Mouse (Mus musculus) forebrain, postnatal 0 days (tissue): Measurements from ENCODE around the gene Gprin3. TPM values are rescaled to one million over a fixed set of nuclear protein-coding genes. Genes with fewer than 3 reads are reported as not detected.

Experiments
- ATAC-seq: fragments of 200-750 bp; cut with Nextera tagmentation; 2 replicates; pipeline ENCODE4 v1.8.0; 2017; ENCODE audit warnings: mild to moderate bottlenecking, moderate library complexity
- DNase-seq: peaks from one replicate; pipeline ENCODE4 v3.0.0-alpha.2; 2015
- H3K27ac ChIP-seq: fragments of 300-500 bp; sonication (generic); 2 replicates; pipeline ENCODE4 v1.5.1; 2014; ENCODE audit warnings: low read depth, mild to moderate bottlenecking, antibody characterized with exemption, low read length, moderate library complexity, mixed read lengths
- H3K27me3 ChIP-seq: fragments of 300-500 bp; sonication (generic); 2 replicates; pipeline ENCODE4 v1.6.1; 2014; ENCODE audit warnings: mild to moderate bottlenecking, low read length, mixed read lengths; ENCODE audit not compliant: insufficient read depth
- H3K36me3 ChIP-seq: fragments of 300-500 bp; sonication (generic); 2 replicates; pipeline ENCODE4 v1.6.1; 2014; ENCODE audit warnings: mild to moderate bottlenecking, moderate library complexity; ENCODE audit not compliant: insufficient read depth
- H3K4me1 ChIP-seq: fragments of 300-500 bp; sonication (generic); 2 replicates; pipeline ENCODE4 v1.6.1; 2014; ENCODE audit warnings: antibody characterized with exemption; ENCODE audit not compliant: insufficient read depth
- H3K4me2 ChIP-seq: fragments of 300-500 bp; sonication (generic); 2 replicates; pipeline ENCODE4 v1.6.1; 2014; ENCODE audit warnings: low read depth, mild to moderate bottlenecking, moderate library complexity
- H3K4me3 ChIP-seq: fragments of 300-500 bp; sonication (generic); 2 replicates; pipeline ENCODE4 v1.5.1; 2014; ENCODE audit warnings: low read depth, low read length, mixed read lengths
- H3K9ac ChIP-seq: fragments of 300-500 bp; sonication (generic); 2 replicates; pipeline ENCODE4 v1.6.1; 2014; ENCODE audit warnings: mild to moderate bottlenecking
- H3K9me3 ChIP-seq: fragments of 300-500 bp; sonication (generic); 2 replicates; pipeline ENCODE4 v1.6.1; 2016; ENCODE audit warnings: low read length
- CTCF ChIP-seq: sonication (generic); IDR thresholded peaks from 2 replicates; pipeline ENCODE4 v1.5.1; 2016; ENCODE audit warnings: antibody characterized with exemption, control low read depth, low read depth
- WGBS: fragments of 180-500 bp; shearing (Covaris S2); extraction: QIAGEN DNeasy Blood & Tissue Kit; methylation state at CpG from one replicate; pipeline ENCODE4 v1.1.7; 2014; 5-methylcytosine and 5-hydroxymethylcytosine counted together
- polyA plus RNA-seq: library from polyadenylated mRNA; unstranded; fragments of >200 nt; fragmentation: Nextera tagmentation; extraction: Ambion mirVana; gene quantifications from 2 replicates; pipeline ENCODE4 v1.2.1, GENCODE M21; 2015
- total RNA-seq: library from RNA; depleted of rRNA; stranded (reverse); fragments of >200 nt; gene quantifications from 2 replicates; pipeline ENCODE4 v1.2.3, GENCODE M21; 2014

The Gprin3 gene
- total and polyA plus RNA-seq, 2 experiments from 2014 or later = 8.8 to 22.7 TPM

- no peak overlapping the region for H3K4me2 ChIP-seq
- H3K27ac ChIP-seq = no peak overlapping the region
- WGBS = 18% methylated on average over 13 of the region's 13 CpGs
- no peak for DNase-seq
- H3K27me3 ChIP-seq = no peaks in the 10 kb centered on the region
- no peaks in the 10 kb centered on the region for H3K9me3 ChIP-seq
- H3K9ac ChIP-seq = no peak overlapping the region
- H3K36me3 ChIP-seq = no peaks in the 10 kb centered on the region
- H3K4me3 ChIP-seq = no peak overlapping the region
- no peak for ATAC-seq
- peaks cover 4% of the 10 kb centered on the region; the same call in 1 of the 2 replicates for H3K4me1 ChIP-seq
- TF ChIP-seq CTCF = no peak
Observed at GRCm38 (mm10) chr6:59412417-59413346, 13.4 kb downstream of the Gprin3 start.

- no peak overlapping the region for H3K27ac ChIP-seq
- H3K4me2 ChIP-seq = no peak overlapping the region
- H3K27me3 ChIP-seq = no peaks in the 10 kb centered on the region
- H3K4me3 ChIP-seq = no peak overlapping the region
- no peaks in the 10 kb centered on the region for H3K9me3 ChIP-seq
- WGBS = 22% methylated on average over 3 of the region's 3 CpGs
- ATAC-seq (peak; percentile 80), DNase-seq (peak; percentile 64)
- no peak for TF ChIP-seq CTCF
- H3K36me3 ChIP-seq = no peaks in the 10 kb centered on the region
- H3K9ac ChIP-seq = no peak overlapping the region
- peaks cover 4% of the 10 kb centered on the region; the same call in 1 of the 2 replicates for H3K4me1 ChIP-seq
Observed at GRCm38 (mm10) chr6:59409001-59409700, 16.9 kb downstream of the Gprin3 start.

GRCm38 (mm10) chr6:59407482-59407997 is 18.6 kb downstream of the Gprin3 start:
- peak; percentile 52 for DNase-seq
- H3K27me3 ChIP-seq = no peaks in the 10 kb centered on the region

GRCm38 (mm10) chr6:59390208-59390607 is 35.9 kb downstream of the Gprin3 start:
- no peaks in the 10 kb centered on the region for H3K4me1 ChIP-seq
- H3K4me3 ChIP-seq = no peak overlapping the region
- WGBS = 89% methylated on average over 3 of the region's 3 CpGs
- no peaks in the 10 kb centered on the region for H3K36me3 ChIP-seq
- DNase-seq (no peak), ATAC-seq (no peak)
- no peak overlapping the region for H3K27ac ChIP-seq
- H3K27me3 ChIP-seq = no peaks in the 10 kb centered on the region
- no peak overlapping the region for H3K4me2 ChIP-seq
- no peak overlapping the region for H3K9ac ChIP-seq
- no peak for TF ChIP-seq CTCF
- H3K9me3 ChIP-seq = no peaks in the 10 kb centered on the region

More at GRCm38 (mm10) chr6:59407482-59407997, 18.6 kb downstream of the Gprin3 start:
- Histone ChIP-seq H3K9me3 (no peaks in the 10 kb centered on the region), H3K27ac (no peak overlapping the region), H3K4me2 (no peak overlapping the region), H3K36me3 (no peaks in the 10 kb centered on the region), H3K9ac (no peak overlapping the region), H3K4me1 (peaks cover 4% of the 10 kb centered on the region; the same call in 1 of the 2 replicates), H3K4me3 (no peak overlapping the region)
- WGBS = 60% methylated on average over 4 of the region's 4 CpGs
- TF ChIP-seq CTCF = no peak
- ATAC-seq = peak; percentile 77

- Histone ChIP-seq H3K4me2 (no peak overlapping the region), H3K4me1 (no peaks in the 10 kb centered on the region), H3K36me3 (no peaks in the 10 kb centered on the region), H3K9ac (no peak overlapping the region), H3K9me3 (no peaks in the 10 kb centered on the region), H3K4me3 (no peak overlapping the region), H3K27me3 (no peaks in the 10 kb centered on the region), H3K27ac (no peak overlapping the region)
- no peak for TF ChIP-seq CTCF
- no peak for ATAC-seq
- no peak for DNase-seq
Observed at GRCm38 (mm10) chr6:59365300-59365699, 60.8 kb downstream of the Gprin3 start.

GRCm38 (mm10) chr6:59363282-59363681 is 62.8 kb downstream of the Gprin3 start:
- DNase-seq (no peak), ATAC-seq (no peak)
- Histone ChIP-seq H3K4me3 (no peak overlapping the region), H3K9me3 (no peaks in the 10 kb centered on the region), H3K36me3 (no peaks in the 10 kb centered on the region), H3K27me3 (no peaks in the 10 kb centered on the region), H3K4me2 (no peak overlapping the region), H3K27ac (no peak overlapping the region), H3K9ac (no peak overlapping the region), H3K4me1 (no peaks in the 10 kb centered on the region)
- no peak for TF ChIP-seq CTCF
- WGBS = 90% methylated on average over 2 of the region's 2 CpGs
